ENCODE assay signal across 7 mouse cellular contexts in genomic region chr8:70131166-70131883, GRCm38 (mm10). TPM values are rescaled to one million over a fixed set of nuclear protein-coding genes. Genes with fewer than 3 reads are reported as not detected.
DNase-seq lines count a peak whose midpoint lies in the region; ATAC-seq lines count a peak whose summit lies in the region.

Nr2c2ap (plus strand) TSS chr8:70131333.

- peaks cover 38% of the 10 kb centered on the region for H3K36me3 ChIP-seq in intestine, embryonic 14.5 days (ENCODE audit: control insufficient read depth, insufficient read depth, low read length)
- peaks cover 4% of the 10 kb centered on the region for H3K36me3 ChIP-seq in midbrain, embryonic 11.5 days (ENCODE audit: control insufficient read depth, insufficient read depth, low read length)

- intact Hi-C loops in left cerebral cortex, postnatal 36 days (cut with DNase I), result no loop called here

- peak within 1 kb of the TSS; percentile 60 for H3K9ac ChIP-seq in intestine, embryonic 14.5 days (ENCODE audit: low read length)
- H3K9ac ChIP-seq in midbrain, embryonic 11.5 days (ENCODE audit: low read length), result peak within 1 kb of the TSS; percentile 76

- WGBS in intestine, embryonic 14.5 days, result under 1% methylated on average over 37 of the region's 37 CpGs
- 1% methylated on average over 37 of the region's 37 CpGs for WGBS in midbrain, embryonic 11.5 days

- DNase-seq in adrenal gland, adult 18-20 months (ENCODE audit: low spot score in 2 of 2), result peak; percentile 72 to 76
- DNase-seq in embryo, embryonic 10.5 days (ENCODE audit: low spot score), result peak; percentile 93
- peak; percentile 76 for DNase-seq in gastrocnemius, postnatal 25 days
- DNase-seq in intestine, embryonic 14.5 days (ENCODE audit: low spot score), result peak; percentile 87
- DNase-seq in left cerebral cortex, postnatal 36 days (ENCODE audit: low spot score in 2 of 2), result peak; percentile 75 to 79
- DNase-seq in midbrain, embryonic 11.5 days (ENCODE audit: low spot score, missing footprints), result peak; percentile 98
- peak; percentile 86 for DNase-seq in skeletal muscle tissue, adult 2 months (ENCODE audit: low read depth, low spot score)

- peak within 1 kb of the TSS; percentile 61 for H3K4me3 ChIP-seq in intestine, embryonic 14.5 days (ENCODE audit: low read depth, low read length)
- H3K4me3 ChIP-seq in midbrain, embryonic 11.5 days (ENCODE audit: low read depth, low read length), result peak within 1 kb of the TSS; percentile 69

- H3K4me1 ChIP-seq in intestine, embryonic 14.5 days (replicated peaks; ENCODE audit: control insufficient read depth, insufficient read depth, low read length), result peaks cover 6% of the 10 kb centered on the region; the same call in 1 of the 2 replicates
- H3K4me1 ChIP-seq in midbrain, embryonic 11.5 days (ENCODE audit: control insufficient read depth, insufficient read depth, low read length), result peaks cover 4% of the 10 kb centered on the region

- ATAC-seq in intestine, embryonic 14.5 days (replicated peaks; ENCODE audit: low FRiP score, low TSS enrichment, low read depth), result peak; percentile 89
- ATAC-seq in midbrain, embryonic 11.5 days (ENCODE audit: low FRiP score), result peak; percentile 90

- H3K27ac ChIP-seq in intestine, embryonic 14.5 days (ENCODE audit: low read depth), result 0 out of 2 replicates have a peak within 1 kb of the TSS, but pooled peaks have one; percentile 17
- no peak within 1 kb of the TSS for H3K27ac ChIP-seq in midbrain, embryonic 11.5 days (ENCODE audit: low read depth, low read length)

- no peaks in the 10 kb centered on the region for H3K9me3 ChIP-seq in intestine, embryonic 14.5 days (ENCODE audit: control insufficient read depth, low read length)
- no peaks in the 10 kb centered on the region for H3K9me3 ChIP-seq in midbrain, embryonic 11.5 days (ENCODE audit: control insufficient read depth, low read length)

- H3K4me2 ChIP-seq in intestine, embryonic 14.5 days (ENCODE audit: low read length), result peak within 1 kb of the TSS; percentile 60
- H3K4me2 ChIP-seq in midbrain, embryonic 11.5 days, result peak within 1 kb of the TSS; percentile 68

- H3K27me3 ChIP-seq in intestine, embryonic 14.5 days (replicated peaks; ENCODE audit: control insufficient read depth, insufficient read depth, low read length), result no peaks in the 10 kb centered on the region
- H3K27me3 ChIP-seq in midbrain, embryonic 11.5 days (ENCODE audit: control insufficient read depth, insufficient read depth, low read length), result no peaks in the 10 kb centered on the region

RNA-seq across cellular contexts. Expression of gene Nr2c2ap, which starts in this region (rescaled TPM):
- 10 to 100 TPM; 19.0 to 24.0 TPM for total RNA-seq in adrenal gland, adult 18-20 months (2021)
- 1 to 10 TPM; 3.9 to 4.3 TPM for total RNA-seq in gastrocnemius, postnatal 25 days (2021)
- polyA plus RNA-seq in intestine, embryonic 14.5 days (2014; fragmentation: Nextera tagmentation; extraction: Ambion mirVana), result 29.5 and 29.9 TPM in 2 replicates
- 10 to 100 TPM; 18.5 to 27.4 TPM for total RNA-seq in left cerebral cortex, postnatal 36 days (2021)
- polyA plus RNA-seq in midbrain, embryonic 11.5 days (2014; fragmentation: Nextera tagmentation; extraction: Ambion mirVana), result 14.3 and 16.9 TPM in 2 replicates
